Mouse (Mus musculus): ENCODE results near the gene Kat2b. TPM values are rescaled to one million over a fixed set of nuclear protein-coding genes. Genes with fewer than 3 reads are reported as not detected.
"Not testable (repeated sequence)": the region's sequence is repeated elsewhere in the genome, so short reads cannot be mapped to it uniquely, and the experiment has no call there.

Kat2b gene
- polyA plus RNA-seq, 1 experiment, result 2.4 TPM

- no peaks in the 10 kb centered on the region for H3K79me2 ChIP-seq (ENCODE audit: control insufficient read depth, insufficient read depth)
- no peaks in the 10 kb centered on the region for H3K27me3 ChIP-seq (ENCODE audit: control insufficient read depth, insufficient read depth, insufficient read length)
- no peak overlapping the region for H3ac ChIP-seq (ENCODE audit: control insufficient read depth, insufficient read length, low read depth)
- H3K36me3 ChIP-seq (ENCODE audit: control insufficient read depth, insufficient read depth), result no peaks in the 10 kb centered on the region
- TF ChIP-seq MAX (IDR thresholded peaks at IDR 0.05) (no peak), MYOD1 (IDR thresholded peaks at IDR 0.05; ENCODE audit: control insufficient read depth, insufficient read length, low read depth) (no peak), CEBPB (IDR thresholded peaks at IDR 0.05; ENCODE audit: low read depth) (no peak), USF1 (IDR thresholded peaks at IDR 0.05; ENCODE audit: low read depth) (no peak), FOSL1 (IDR thresholded peaks at IDR 0.05; ENCODE audit: insufficient read depth, low read length, poor library complexity, severe bottlenecking) (no peak), MYOG (IDR thresholded peaks at IDR 0.05; ENCODE audit: control insufficient read depth, extremely low read depth, insufficient read length) (no peak), CTCF (IDR thresholded peaks at IDR 0.05; ENCODE audit: control insufficient read depth, insufficient read depth, insufficient read length) (no peak)
- H3K79me3 ChIP-seq (ENCODE audit: low read depth), result no peaks in the 10 kb centered on the region
- H3K4me3 ChIP-seq (ENCODE audit: insufficient read depth, poor library complexity, severe bottlenecking), result no peak overlapping the region
Measured at GRCm38 (mm10) chr17:53714453-53714852, 147.8 kb downstream of the Kat2b start.

- H3K79me3 ChIP-seq (ENCODE audit: low read depth); H3K36me3 ChIP-seq (ENCODE audit: control insufficient read depth, insufficient read depth); H3K4me3 ChIP-seq (ENCODE audit: insufficient read depth, poor library complexity, severe bottlenecking); H3K27me3 ChIP-seq (ENCODE audit: control insufficient read depth, insufficient read depth, insufficient read length); H3ac ChIP-seq (ENCODE audit: control insufficient read depth, insufficient read length, low read depth); H3K79me2 ChIP-seq (ENCODE audit: control insufficient read depth, insufficient read depth): not testable (repeated sequence)
Measured at GRCm38 (mm10) chr17:53715161-53715560, 148.5 kb downstream of the Kat2b start.

- H3K27me3 ChIP-seq (ENCODE audit: control insufficient read depth, insufficient read depth, insufficient read length), result no peaks in the 10 kb centered on the region
- TF ChIP-seq USF1 (IDR thresholded peaks at IDR 0.05; ENCODE audit: low read depth) (no peak), FOSL1 (IDR thresholded peaks at IDR 0.05; ENCODE audit: insufficient read depth, low read length, poor library complexity, severe bottlenecking) (no peak), CEBPB (IDR thresholded peaks at IDR 0.05; ENCODE audit: low read depth) (no peak), MYOD1 (IDR thresholded peaks at IDR 0.05; ENCODE audit: control insufficient read depth, insufficient read length, low read depth) (no peak)
- H3K79me3 ChIP-seq (ENCODE audit: low read depth), result no peaks in the 10 kb centered on the region
- no peaks in the 10 kb centered on the region for H3K79me2 ChIP-seq (ENCODE audit: control insufficient read depth, insufficient read depth)
- no peak overlapping the region for H3ac ChIP-seq (ENCODE audit: control insufficient read depth, insufficient read length, low read depth)
- H3K4me3 ChIP-seq (ENCODE audit: insufficient read depth, poor library complexity, severe bottlenecking), result no peak overlapping the region
- H3K36me3 ChIP-seq (ENCODE audit: control insufficient read depth, insufficient read depth), result no peaks in the 10 kb centered on the region
Measured at GRCm38 (mm10) chr17:53718474-53718873, 151.8 kb downstream of the Kat2b start.

- H3K4me3 ChIP-seq (ENCODE audit: insufficient read depth, poor library complexity, severe bottlenecking); H3K79me3 ChIP-seq (ENCODE audit: low read depth); H3K79me2 ChIP-seq (ENCODE audit: control insufficient read depth, insufficient read depth); H3K27me3 ChIP-seq (ENCODE audit: control insufficient read depth, insufficient read depth, insufficient read length); H3K36me3 ChIP-seq (ENCODE audit: control insufficient read depth, insufficient read depth); H3ac ChIP-seq (ENCODE audit: control insufficient read depth, insufficient read length, low read depth): not testable (repeated sequence)
Measured at GRCm38 (mm10) chr17:53718916-53719315, 152.3 kb downstream of the Kat2b start.

Other genes with a start within 250 kb of the Kat2b start
- not detected for gene Efhb, start 103.5 kb upstream of the Kat2b start, polyA plus RNA-seq (2012; fragmentation: generic; extraction: Trizol)
- 13.9 TPM for gene Rab5a, start 87.6 kb upstream of the Kat2b start, polyA plus RNA-seq (2012; fragmentation: generic; extraction: Trizol)
- gene Pp2d1, start 27.4 kb upstream of the Kat2b start, polyA plus RNA-seq (2012; fragmentation: generic; extraction: Trizol), result 0.04 TPM
- 7.1 TPM for gene Sgo1, start 122.5 kb downstream of the Kat2b start, polyA plus RNA-seq (2012; fragmentation: generic; extraction: Trizol)

Measured in C2C12 (cell line).